Mouse (Mus musculus): Measurements from ENCODE around the gene Clspn. TPM values are rescaled to one million over a fixed set of nuclear protein-coding genes. Genes with fewer than 3 reads are reported as not detected.

The Clspn gene
- total and polyA plus RNA-seq, 3 experiments: 42.0 to 618 (median 64.0) TPM

GRCm38 (mm10) chr4:126592039-126592438 lies 35.3 kb downstream of the Clspn start:
- Histone ChIP-seq H3K9ac (ENCODE audit: control insufficient read depth, low read depth, low read length, poor library complexity, severe bottlenecking) (no peak overlapping the region), H3K36me3 (ENCODE audit: control insufficient read depth in 1 of 2, insufficient read depth in 2 of 2, low read length in 2 of 2) (peaks cover 0 to under 1% of the 10 kb centered on the region in 2 experiments; a peak in 2 of 4 replicates), H3K27ac (ENCODE audit: control insufficient read depth, low read depth, low read length) (no peak overlapping the region), H3K27me3 (ENCODE audit: control insufficient read depth in 1 of 2, insufficient read depth in 2 of 2, low read length in 2 of 2) (no peaks in the 10 kb centered on the region), H3K4me1 (ENCODE audit: control insufficient read depth in 1 of 2, insufficient read depth in 2 of 2, low read length in 2 of 2) (no peaks in the 10 kb centered on the region), H3K9me3 (replicated peaks; ENCODE audit: insufficient read depth, low read length) (no peaks in the 10 kb centered on the region), H3K4me3 (ENCODE audit: control insufficient read depth in 1 of 2, insufficient read depth in 1 of 2, low read depth in 2 of 2, low read length in 2 of 2) (no peak overlapping the region), H3K79me2 (ENCODE audit: control insufficient read depth, insufficient read depth, low read length, poor library complexity) (no peaks in the 10 kb centered on the region)
- no peak for DNase-seq (ENCODE audit: low read depth, low spot score)
- TF ChIP-seq HCFC1 (IDR thresholded peaks at IDR 0.05; ENCODE audit: low read depth, low read length) (no peak), MEF2A (IDR thresholded peaks at IDR 0.05; ENCODE audit: extremely low read depth, insufficient replicate concordance, low read depth, low read length, poor library complexity, severe bottlenecking) (no peak), EP300 (IDR thresholded peaks at IDR 0.05; ENCODE audit: low read depth in 1 of 2, low read length in 2 of 2) (no peak), SIN3A (IDR thresholded peaks at IDR 0.05; ENCODE audit: low read length) (no peak), NELFE (IDR thresholded peaks at IDR 0.05; ENCODE audit: low read depth, low read length) (no peak), POLR2A (IDR thresholded peaks at IDR 0.05; ENCODE audit: control insufficient read depth in 1 of 2, insufficient read depth in 1 of 2, low read depth in 1 of 2, low read length in 2 of 2, poor library complexity in 1 of 2) (no peak), MYB (IDR thresholded peaks at IDR 0.05; ENCODE audit: low read depth, low read length) (no peak), TCF12 (IDR thresholded peaks at IDR 0.05; ENCODE audit: low read depth, low read length) (no peak), CTCF (IDR thresholded peaks at IDR 0.05 in 2 of 3, conservative IDR thresholded peaks at IDR 0.05 in 1 of 3; ENCODE audit: control insufficient read depth in 1 of 3, insufficient read depth in 1 of 3, low read depth in 2 of 3, low read length in 3 of 3, poor library complexity in 1 of 3, severe bottlenecking in 1 of 3) (no peak), CHD2 (IDR thresholded peaks at IDR 0.05; ENCODE audit: low read length) (no peak), USF2 (IDR thresholded peaks at IDR 0.05; ENCODE audit: borderline replicate concordance in 1 of 2, insufficient read depth in 1 of 2, low read depth in 1 of 2, low read length in 2 of 2) (no peak), ZKSCAN1 (IDR thresholded peaks at IDR 0.05; ENCODE audit: low read depth, low read length) (no peak), ZC3H11A (IDR thresholded peaks at IDR 0.05; ENCODE audit: low read depth, low read length) (no peak), GATA1 (IDR thresholded peaks at IDR 0.05; ENCODE audit: low read depth, low read length) (no peak), CHD1 (IDR thresholded peaks at IDR 0.05; ENCODE audit: low read depth, low read length) (no peak), RCOR1 (IDR thresholded peaks at IDR 0.05; ENCODE audit: low read depth, low read length) (no peak), GABPA (IDR thresholded peaks at IDR 0.05; ENCODE audit: low read depth, low read length) (no peak)

- DNase-seq (ENCODE audit: low read depth, low spot score): peak; percentile 71
- Histone ChIP-seq H3K9ac (ENCODE audit: control insufficient read depth, low read depth, low read length, poor library complexity, severe bottlenecking) (no peak overlapping the region), H3K79me2 (ENCODE audit: control insufficient read depth, insufficient read depth, low read length, poor library complexity) (no peaks in the 10 kb centered on the region), H3K27me3 (ENCODE audit: control insufficient read depth in 1 of 2, insufficient read depth in 2 of 2, low read length in 2 of 2) (no peaks in the 10 kb centered on the region), H3K36me3 (ENCODE audit: control insufficient read depth in 1 of 2, insufficient read depth in 2 of 2, low read length in 2 of 2) (no peaks in the 10 kb centered on the region), H3K4me3 (ENCODE audit: control insufficient read depth in 1 of 2, insufficient read depth in 1 of 2, low read depth in 2 of 2, low read length in 2 of 2) (no peak overlapping the region), H3K4me1 (ENCODE audit: control insufficient read depth in 1 of 2, insufficient read depth in 2 of 2, low read length in 2 of 2) (no peaks in the 10 kb centered on the region), H3K9me3 (replicated peaks; ENCODE audit: insufficient read depth, low read length) (no peaks in the 10 kb centered on the region), H3K27ac (ENCODE audit: control insufficient read depth, low read depth, low read length) (no peak overlapping the region)
- TF ChIP-seq RCOR1 (IDR thresholded peaks at IDR 0.05; ENCODE audit: low read depth, low read length) (no peak), MAFK (IDR thresholded peaks at IDR 0.05; ENCODE audit: borderline replicate concordance, low read depth, low read length) (no peak), HCFC1 (IDR thresholded peaks at IDR 0.05; ENCODE audit: low read depth, low read length) (no peak), NELFE (IDR thresholded peaks at IDR 0.05; ENCODE audit: low read depth, low read length) (no peak), CHD1 (IDR thresholded peaks at IDR 0.05; ENCODE audit: low read depth, low read length) (no peak), NRF1 (IDR thresholded peaks at IDR 0.05; ENCODE audit: insufficient read depth, low read depth, low read length, poor library complexity, severe bottlenecking) (no peak), TBP (IDR thresholded peaks at IDR 0.05; ENCODE audit: low read depth, low read length) (peak; percentile 96), MYC (IDR thresholded peaks at IDR 0.05; ENCODE audit: low read depth, low read length) (no peak), SMC3 (IDR thresholded peaks at IDR 0.05; ENCODE audit: low read depth, low read length) (peak; percentile 86), CTCF (IDR thresholded peaks at IDR 0.05 in 2 of 3, conservative IDR thresholded peaks at IDR 0.05 in 1 of 3; ENCODE audit: control insufficient read depth in 1 of 3, insufficient read depth in 1 of 3, low read depth in 2 of 3, low read length in 3 of 3, poor library complexity in 1 of 3, severe bottlenecking in 1 of 3) (peak; percentile 88 to 93 (median 92)), E2F4 (IDR thresholded peaks at IDR 0.05; ENCODE audit: borderline replicate concordance, low read depth, low read length) (no peak), GABPA (IDR thresholded peaks at IDR 0.05; ENCODE audit: low read depth, low read length) (no peak), ZNF384 (IDR thresholded peaks at IDR 0.05; ENCODE audit: low read depth, low read length) (no peak), RAD21 (IDR thresholded peaks at IDR 0.05; ENCODE audit: low read depth, low read length) (peak; percentile 94), TCF12 (IDR thresholded peaks at IDR 0.05; ENCODE audit: low read depth, low read length) (no peak), ZC3H11A (IDR thresholded peaks at IDR 0.05; ENCODE audit: low read depth, low read length) (peak; percentile 81), ZMIZ1 (IDR thresholded peaks at IDR 0.05; ENCODE audit: low read depth, low read length) (no peak), MAZ (IDR thresholded peaks at IDR 0.05; ENCODE audit: low read depth, low read length) (no peak), POLR2AphosphoS5 (IDR thresholded peaks at IDR 0.05; ENCODE audit: borderline replicate concordance, low read depth, low read length) (no peak), USF2 (IDR thresholded peaks at IDR 0.05; ENCODE audit: borderline replicate concordance in 1 of 2, insufficient read depth in 1 of 2, low read depth in 1 of 2, low read length in 2 of 2) (no peak)
These were observed 43.4 kb downstream of the Clspn start for GRCm38 (mm10) chr4:126599971-126600754.

Measured in MEL (cell line).